Comparison of ENCODE assay signal across 9 mouse cellular contexts in the genomic region with DNA sequence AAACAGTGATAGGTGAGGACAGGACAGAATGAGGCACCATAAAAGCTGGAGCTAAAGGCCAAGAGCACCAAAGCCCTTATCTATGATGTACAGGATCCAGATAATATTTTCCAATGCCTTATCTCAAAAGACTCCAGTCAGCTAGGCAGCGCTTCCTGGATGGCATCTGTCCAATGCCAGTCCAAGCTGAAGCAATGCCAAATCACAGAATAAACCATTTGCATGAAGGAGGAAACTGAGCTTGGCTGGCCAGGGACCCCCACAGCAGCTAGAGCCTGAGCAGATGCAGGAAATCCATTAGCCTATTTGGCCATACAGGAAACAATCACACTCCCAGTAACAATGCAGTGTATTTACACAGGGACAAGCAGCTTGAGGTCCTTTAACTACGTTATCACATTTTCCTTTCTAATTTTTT. TPM values are rescaled to one million over a fixed set of nuclear protein-coding genes. Genes with fewer than 3 reads are reported as not detected.
DNase-seq lines count a peak whose midpoint lies in the region; ATAC-seq lines count a peak whose summit lies in the region.
"Had no signal": no experiment of that assay in that cellular context is flagged by ENCODE, and none has a peak within 500 bp of the region (broad histone marks: within the 10 kb centered on the region; RNA-seq: fewer than 3 reads in every experiment).

No protein-coding gene starts in this region.

- H3K27ac ChIP-seq in intestine, embryonic 16.5 days (ENCODE audit: low read length), result peak overlapping the region; percentile 4; the same call in 1 of the 2 replicates
- no peak overlapping the region for H3K27ac ChIP-seq in forebrain, embryonic 15.5 days (replicated peaks)
- H3K27ac ChIP-seq: hindbrain, embryonic 15.5 days; neural tube, embryonic 13.5 days had no signal

- WGBS in intestine, embryonic 16.5 days, result 31% methylated on average over 2 of the region's 2 CpGs
- 55% methylated on average over 2 of the region's 2 CpGs for WGBS in forebrain, embryonic 15.5 days

- no peak overlapping the region for H3K4me2 ChIP-seq in intestine, embryonic 16.5 days (ENCODE audit: low read depth, low read length)
- H3K4me2 ChIP-seq in forebrain, embryonic 15.5 days (replicated peaks), result no peak overlapping the region
- H3K4me2 ChIP-seq: hindbrain, embryonic 15.5 days; neural tube, embryonic 13.5 days had no signal

- no peak overlapping the region for H3K9ac ChIP-seq in intestine, embryonic 16.5 days (ENCODE audit: low read depth, low read length)
- no peak overlapping the region for H3K9ac ChIP-seq in forebrain, embryonic 15.5 days (replicated peaks)
- H3K9ac ChIP-seq: hindbrain, embryonic 15.5 days; neural tube, embryonic 13.5 days had no signal

- peak overlapping the region; percentile 17 for H3K4me3 ChIP-seq in megakaryocyte, embryonic 14.5 days (replicated peaks)
- H3K4me3 ChIP-seq in intestine, embryonic 16.5 days (ENCODE audit: low read length), result no peak overlapping the region
- H3K4me3 ChIP-seq in forebrain, embryonic 15.5 days, result no peak overlapping the region
- H3K4me3 ChIP-seq: hindbrain, embryonic 15.5 days; neural tube, embryonic 13.5 days had no signal

- H3K9me3 ChIP-seq in megakaryocyte, embryonic 14.5 days, result peaks cover 14% of the 10 kb centered on the region
- H3K9me3 ChIP-seq in intestine, embryonic 16.5 days (ENCODE audit: control insufficient read depth, low read length), result no peaks in the 10 kb centered on the region; the same call in 1 of the 2 replicates
- H3K9me3 ChIP-seq in forebrain, embryonic 15.5 days, result no peaks in the 10 kb centered on the region
- H3K9me3 ChIP-seq: hindbrain, embryonic 15.5 days; neural tube, embryonic 13.5 days had no signal

- peaks cover 8% of the 10 kb centered on the region for H3K36me3 ChIP-seq in megakaryocyte, embryonic 14.5 days (replicated peaks; ENCODE audit: low read length)
- H3K36me3 ChIP-seq in intestine, embryonic 16.5 days (ENCODE audit: control insufficient read depth, insufficient read depth, low read length), result no peaks in the 10 kb centered on the region
- no peaks in the 10 kb centered on the region for H3K36me3 ChIP-seq in forebrain, embryonic 15.5 days
- H3K36me3 ChIP-seq: hindbrain, embryonic 15.5 days; neural tube, embryonic 13.5 days had no signal

- no peak for ATAC-seq in megakaryocyte, adult 5-6 weeks (ENCODE audit: poor library complexity, severe bottlenecking)
- peak; percentile 90 for ATAC-seq in common myeloid progenitor, adult 5-6 weeks (replicated peaks; ENCODE audit: low read depth, poor library complexity, severe bottlenecking)
- ATAC-seq in intestine, embryonic 16.5 days, result peak; percentile 81
- ATAC-seq in monocyte, adult 5-6 weeks (replicated peaks; ENCODE audit: insufficient number of reproducible peaks, low FRiP score, low TSS enrichment, poor library complexity, severe bottlenecking), result no peak
- no peak for ATAC-seq in forebrain, embryonic 15.5 days (replicated peaks)

- H3K4me1 ChIP-seq in megakaryocyte, embryonic 14.5 days, result peaks cover 28% of the 10 kb centered on the region
- H3K4me1 ChIP-seq in intestine, embryonic 16.5 days (ENCODE audit: control insufficient read depth, insufficient read depth, low read length), result peaks cover 17% of the 10 kb centered on the region
- peaks cover 7% of the 10 kb centered on the region; the same call in 1 of the 2 replicates for H3K4me1 ChIP-seq in forebrain, embryonic 15.5 days
- H3K4me1 ChIP-seq: hindbrain, embryonic 15.5 days; neural tube, embryonic 13.5 days had no signal

- peaks cover 12% of the 10 kb centered on the region for H3K27me3 ChIP-seq in megakaryocyte, embryonic 14.5 days (replicated peaks)
- no peaks in the 10 kb centered on the region for H3K27me3 ChIP-seq in intestine, embryonic 16.5 days (replicated peaks; ENCODE audit: control insufficient read depth, insufficient read depth, low read length)
- no peaks in the 10 kb centered on the region for H3K27me3 ChIP-seq in forebrain, embryonic 15.5 days
- H3K27me3 ChIP-seq: hindbrain, embryonic 15.5 days had no signal

- peak; percentile 88 for DNase-seq in lung, postnatal 25 days (ENCODE audit: low spot score)

RNA-seq across cellular contexts. Expression of a gene that starts 16.2 kb away (rescaled TPM):
- 1.2 TPM in 1 of 2 replicates, not detected in the other for polyA plus RNA-seq in megakaryocyte, embryonic 14.5 days (2012; ENCODE audit: insufficient read depth, low replicate concordance)
- 5.8 and 7.5 TPM in 2 replicates for total RNA-seq in megakaryocyte, adult 5-6 weeks (2015)
- 10.2 and 10.8 TPM in 2 replicates for total RNA-seq in megakaryocyte, adult 5-6 weeks (2017)
- total RNA-seq in common myeloid progenitor, adult 5-6 weeks (2017), result 18.3 and 23.0 TPM in 2 replicates
- polyA plus RNA-seq in intestine, embryonic 16.5 days (2015; fragmentation: Nextera tagmentation; extraction: Ambion mirVana), result 15.6 and 16.5 TPM in 2 replicates
- total RNA-seq in monocyte, adult 5-6 weeks (2017), result 5.8 to 13.2 TPM (median 10.0 TPM) in 3 replicates
- 18.0 and 18.6 TPM in 2 replicates for polyA plus RNA-seq in forebrain, embryonic 15.5 days (2015; fragmentation: Nextera tagmentation; extraction: Ambion mirVana)

RNA-seq across cellular contexts. Expression of a gene that starts 27.1 kb away (rescaled TPM):
- polyA plus RNA-seq in megakaryocyte, embryonic 14.5 days (2012; ENCODE audit: insufficient read depth, low replicate concordance), result 49.7 and 201 TPM in 2 replicates
- 22.1 and 28.7 TPM in 2 replicates for total RNA-seq in megakaryocyte, adult 5-6 weeks (2015)
- total RNA-seq in megakaryocyte, adult 5-6 weeks (2017), result 10.5 and 11.7 TPM in 2 replicates
- total RNA-seq in common myeloid progenitor, adult 5-6 weeks (2017), result 9.2 and 17.7 TPM in 2 replicates
- 6.4 and 7.5 TPM in 2 replicates for polyA plus RNA-seq in intestine, embryonic 16.5 days (2015; fragmentation: Nextera tagmentation; extraction: Ambion mirVana)
- total RNA-seq in monocyte, adult 5-6 weeks (2017), result 3.7 to 11.7 TPM (median 7.4 TPM) in 3 replicates
- polyA plus RNA-seq in forebrain, embryonic 15.5 days (2015; fragmentation: Nextera tagmentation; extraction: Ambion mirVana), result 53.1 and 56.7 TPM in 2 replicates

Comparison
In these comparisons a context has a peak if more than half of its experiments do, and no peak if none do; other contexts are left out.
1. ATAC-seq: peak in common myeloid progenitor, adult 5-6 weeks (single experiment) and intestine, embryonic 16.5 days (single experiment); none in megakaryocyte, adult 5-6 weeks (single experiment), monocyte, adult 5-6 weeks (single experiment) and forebrain, embryonic 15.5 days (single experiment).